Mouse (Mus musculus) neural tube, embryonic 15.5 days (tissue): ENCODE results near the gene Casp8. TPM values are rescaled to one million over a fixed set of nuclear protein-coding genes. Genes with fewer than 3 reads are reported as not detected.
"Not testable (repeated sequence)": the region's sequence is repeated elsewhere in the genome, so short reads cannot be mapped to it uniquely, and the experiment has no call there.

ENCODE experiments used
- ATAC-seq: fragments of 200-750 bp; cut with Nextera tagmentation; 2 replicates; pipeline ENCODE4 v1.8.0; 2017; ENCODE audit warnings: mild to moderate bottlenecking, moderate TSS enrichment, moderate library complexity; ENCODE audit not compliant: low FRiP score
- H3K27ac ChIP-seq: fragments of 300-500 bp; sonication (generic); replicated peaks from 2 replicates; pipeline ENCODE4 v1.5.1; 2015; ENCODE audit warnings: mild to moderate bottlenecking, inconsistent platforms
- H3K27me3 ChIP-seq: fragments of 300-500 bp; sonication (generic); replicated peaks from 2 replicates; pipeline ENCODE4 v1.6.1; 2015; ENCODE audit warnings: inconsistent platforms
- H3K36me3 ChIP-seq: fragments of 300-500 bp; sonication (generic); 2 replicates; pipeline ENCODE4 v1.6.1; 2015; ENCODE audit warnings: inconsistent platforms
- H3K4me1 ChIP-seq: fragments of 300-500 bp; sonication (generic); 2 replicates; pipeline ENCODE4 v1.6.1; 2015; ENCODE audit warnings: inconsistent platforms
- H3K4me2 ChIP-seq: fragments of 300-500 bp; sonication (generic); 2 replicates; pipeline ENCODE4 v1.6.1; 2015; ENCODE audit warnings: inconsistent platforms, mild to moderate bottlenecking, moderate library complexity
- H3K4me3 ChIP-seq: fragments of 300-500 bp; sonication (generic); replicated peaks from 2 replicates; pipeline ENCODE4 v1.5.1; 2015; ENCODE audit warnings: mild to moderate bottlenecking, inconsistent platforms
- H3K9ac ChIP-seq: fragments of 300-500 bp; sonication (generic); replicated peaks from 2 replicates; pipeline ENCODE4 v1.6.1; 2015; ENCODE audit warnings: mild to moderate bottlenecking, inconsistent platforms
- H3K9me3 ChIP-seq: fragments of 300-500 bp; sonication (generic); replicated peaks from 2 replicates; pipeline ENCODE4 v1.6.1; 2016; ENCODE audit warnings: inconsistent platforms
- WGBS: fragments of 180-500 bp; shearing (Covaris S2); methylation state at CpG from one replicate; pipeline ENCODE4 v1.1.7; 2015; ENCODE audit warnings: mixed read lengths; 5-methylcytosine and 5-hydroxymethylcytosine counted together
- polyA plus RNA-seq: library from polyadenylated mRNA; unstranded; fragments of >200 nt; fragmentation: Nextera tagmentation; extraction: Ambion mirVana; gene quantifications from 2 replicates; pipeline ENCODE4 v1.2.1, GENCODE M21; 2015

The Casp8 gene
- polyA plus RNA-seq: 5.6 and 17.2 TPM in 2 replicates

DNA sequence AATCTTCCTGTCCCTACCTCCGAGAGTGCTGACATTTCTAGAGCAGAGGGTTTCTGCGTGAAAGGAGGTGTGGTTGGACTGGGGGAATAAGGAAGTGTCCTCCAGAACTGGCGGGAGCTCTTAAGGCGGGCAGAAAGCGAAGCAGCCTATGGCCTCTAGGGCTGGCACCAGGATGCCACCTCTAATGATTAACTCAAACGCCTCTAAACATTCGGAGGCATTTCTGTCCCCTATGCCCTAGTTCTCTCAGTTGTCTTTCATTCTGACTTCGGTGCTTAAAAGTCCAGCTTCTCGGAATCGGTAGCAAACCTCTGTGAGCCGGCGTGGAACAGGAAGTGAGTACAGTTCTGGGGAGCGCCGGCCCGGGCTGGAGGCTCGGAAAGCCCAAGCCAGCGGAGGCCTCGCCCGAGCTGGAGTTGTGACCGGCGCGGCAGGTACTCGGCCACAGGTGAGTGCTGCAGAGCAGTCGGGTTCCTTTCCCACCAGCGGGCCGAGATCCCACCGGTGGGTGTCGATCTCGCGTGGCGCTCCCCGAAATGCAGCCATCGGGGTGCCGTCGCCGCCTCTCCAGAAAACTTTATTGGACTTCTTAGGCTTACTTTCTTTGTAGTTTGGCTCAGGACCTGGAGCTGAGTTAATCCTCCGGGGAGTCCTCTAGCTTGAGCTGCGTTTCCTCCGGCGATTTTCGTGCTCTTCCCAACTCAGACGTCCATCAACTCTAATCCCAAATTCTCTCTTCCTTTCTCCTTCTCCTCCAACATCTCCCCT is at the start of gene Casp8:
Gene Casp8 (plus strand): TSS at position 84 of the 768 bp plus-strand sequence.
- Histone ChIP-seq H3K36me3 (no peaks in the 10 kb centered on the region), H3K4me2 (peak within 1 kb of the TSS; percentile 89), H3K9ac (peak within 1 kb of the TSS; percentile 36), H3K27me3 (no peaks in the 10 kb centered on the region), H3K4me1 (peaks cover 8% of the 10 kb centered on the region), H3K4me3 (peak within 1 kb of the TSS; percentile 46), H3K9me3 (no peaks in the 10 kb centered on the region), H3K27ac (no peak within 1 kb of the TSS)
- ATAC-seq: no peak
- under 1% methylated on average over 42 of the region's 42 CpGs for WGBS

GRCm38 (mm10) chr1:58746880-58747279 is 48.3 kb upstream of the Casp8 start:
- H3K27ac ChIP-seq: no peak overlapping the region
- H3K4me3 ChIP-seq: no peak overlapping the region
- 0 out of 2 replicates have a peak, but pooled peaks cover 3% of the 10 kb centered on the region for H3K36me3 ChIP-seq
- H3K9ac ChIP-seq: no peak overlapping the region
- 81% methylated on average over 9 of the region's 9 CpGs for WGBS
- no peak overlapping the region for H3K4me2 ChIP-seq
- H3K4me1 ChIP-seq: no peaks in the 10 kb centered on the region
- no peaks in the 10 kb centered on the region for H3K9me3 ChIP-seq
- H3K27me3 ChIP-seq: no peaks in the 10 kb centered on the region
- no peak for ATAC-seq

- 97% methylated on average over 3 of the region's 3 CpGs for WGBS
These were observed 35.7 kb upstream of the Casp8 start for GRCm38 (mm10) chr1:58759451-58759850.

DNA sequence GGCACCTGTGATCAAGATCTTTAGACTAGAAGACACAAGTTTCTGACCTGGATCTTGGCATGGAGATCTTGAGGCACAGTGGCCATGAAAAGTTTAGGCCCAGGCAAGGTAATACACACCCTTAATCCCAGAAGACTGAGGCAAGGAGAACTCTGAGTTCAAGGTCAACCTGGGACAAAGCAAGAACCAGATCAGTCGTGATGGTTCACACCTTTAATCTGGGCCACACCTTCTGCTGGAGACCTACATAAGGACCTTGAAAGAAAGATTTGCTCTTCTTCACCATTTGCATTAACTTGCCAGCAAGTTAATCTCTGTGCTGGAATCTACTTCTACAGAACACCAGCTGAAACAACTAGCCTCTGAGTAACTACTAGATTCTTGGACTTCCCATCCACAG is 34.6 kb upstream of the Casp8 start:
- H3K27me3 ChIP-seq: no peaks in the 10 kb centered on the region
- H3K27ac ChIP-seq: no peak overlapping the region
- no peaks in the 10 kb centered on the region for H3K9me3 ChIP-seq
- H3K36me3 ChIP-seq: no peaks in the 10 kb centered on the region
- no peak overlapping the region for H3K4me3 ChIP-seq
- H3K4me2 ChIP-seq: no peak overlapping the region
- ATAC-seq: no peak
- no peak overlapping the region for H3K9ac ChIP-seq
- 86% methylated on average over 1 of the region's 1 CpGs for WGBS
- no peaks in the 10 kb centered on the region for H3K4me1 ChIP-seq

More at GRCm38 (mm10) chr1:58759451-58759850, 35.7 kb upstream of the Casp8 start:
- H3K9me3 ChIP-seq: no peaks in the 10 kb centered on the region
- H3K4me1 ChIP-seq: no peaks in the 10 kb centered on the region
- H3K4me2 ChIP-seq: no peak overlapping the region
- ATAC-seq: no peak
- H3K36me3 ChIP-seq: 0 out of 2 replicates have a peak, but pooled peaks cover 4% of the 10 kb centered on the region
- no peaks in the 10 kb centered on the region for H3K27me3 ChIP-seq
- H3K9ac ChIP-seq: no peak overlapping the region
- H3K27ac ChIP-seq: no peak overlapping the region
- no peak overlapping the region for H3K4me3 ChIP-seq

GRCm38 (mm10) chr1:58761391-58762275 is 33.5 kb upstream of the Casp8 start:
- not testable (repeated sequence) for H3K4me1 ChIP-seq, H3K4me3 ChIP-seq, H3K9ac ChIP-seq, H3K27me3 ChIP-seq, H3K36me3 ChIP-seq, H3K9me3 ChIP-seq, H3K4me2 ChIP-seq, ATAC-seq, H3K27ac ChIP-seq
- 80% methylated on average over 5 of the region's 5 CpGs for WGBS

DNA sequence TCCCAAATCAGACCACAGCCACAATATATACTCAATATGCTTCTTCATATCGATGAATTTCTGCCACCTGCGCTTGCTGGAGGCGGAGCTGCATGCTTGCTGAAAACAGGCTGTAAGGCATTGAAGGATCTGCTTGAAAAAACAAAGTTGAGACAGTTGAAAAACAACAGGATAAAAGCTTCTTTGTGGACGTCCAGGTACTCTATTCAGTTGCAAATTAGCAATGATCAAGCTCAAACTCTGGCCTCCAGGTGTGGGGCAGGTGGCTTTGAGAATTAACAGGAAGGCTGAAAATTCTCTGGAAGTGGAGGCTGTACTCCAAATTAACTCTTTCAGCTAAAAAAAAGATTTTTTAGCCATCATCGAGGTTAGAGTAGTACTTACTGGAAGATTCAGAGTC is 32.6 kb upstream of the Casp8 start:
- H3K9me3 ChIP-seq: no peaks in the 10 kb centered on the region
- no peak overlapping the region for H3K27ac ChIP-seq
- WGBS: 80% methylated on average over 5 of the region's 5 CpGs
- no peaks in the 10 kb centered on the region for H3K36me3 ChIP-seq
- H3K27me3 ChIP-seq: no peaks in the 10 kb centered on the region
- H3K4me1 ChIP-seq: no peaks in the 10 kb centered on the region
- H3K9ac ChIP-seq: no peak overlapping the region
- no peak overlapping the region for H3K4me3 ChIP-seq
- no peak overlapping the region for H3K4me2 ChIP-seq
- ATAC-seq: no peak

GRCm38 (mm10) chr1:58766446-58766845 is 28.7 kb upstream of the Casp8 start:
- not testable (repeated sequence) for H3K4me1 ChIP-seq, ATAC-seq, H3K27ac ChIP-seq, H3K4me3 ChIP-seq, H3K36me3 ChIP-seq, H3K9me3 ChIP-seq, H3K4me2 ChIP-seq, H3K27me3 ChIP-seq, H3K9ac ChIP-seq
- WGBS: 83% methylated on average over 4 of the region's 4 CpGs

- Histone ChIP-seq H3K4me2 (no peak overlapping the region), H3K9me3 (no peaks in the 10 kb centered on the region), H3K27me3 (no peaks in the 10 kb centered on the region), H3K4me1 (no peaks in the 10 kb centered on the region), H3K27ac (no peak overlapping the region), H3K9ac (no peak overlapping the region), H3K4me3 (no peak overlapping the region), H3K36me3 (no peaks in the 10 kb centered on the region)
- ATAC-seq: no peak
These were observed 26.0 kb upstream of the Casp8 start for GRCm38 (mm10) chr1:58769136-58769535.

GRCm38 (mm10) chr1:58769701-58770100 is 25.5 kb upstream of the Casp8 start:
- Histone ChIP-seq H3K4me1 (no peaks in the 10 kb centered on the region), H3K27ac (no peak overlapping the region), H3K9ac (no peak overlapping the region), H3K36me3 (no peaks in the 10 kb centered on the region), H3K9me3 (no peaks in the 10 kb centered on the region), H3K4me3 (no peak overlapping the region), H3K27me3 (no peaks in the 10 kb centered on the region), H3K4me2 (no peak overlapping the region)
- no peak for ATAC-seq
- WGBS: 55% methylated on average over 9 of the region's 9 CpGs

DNA sequence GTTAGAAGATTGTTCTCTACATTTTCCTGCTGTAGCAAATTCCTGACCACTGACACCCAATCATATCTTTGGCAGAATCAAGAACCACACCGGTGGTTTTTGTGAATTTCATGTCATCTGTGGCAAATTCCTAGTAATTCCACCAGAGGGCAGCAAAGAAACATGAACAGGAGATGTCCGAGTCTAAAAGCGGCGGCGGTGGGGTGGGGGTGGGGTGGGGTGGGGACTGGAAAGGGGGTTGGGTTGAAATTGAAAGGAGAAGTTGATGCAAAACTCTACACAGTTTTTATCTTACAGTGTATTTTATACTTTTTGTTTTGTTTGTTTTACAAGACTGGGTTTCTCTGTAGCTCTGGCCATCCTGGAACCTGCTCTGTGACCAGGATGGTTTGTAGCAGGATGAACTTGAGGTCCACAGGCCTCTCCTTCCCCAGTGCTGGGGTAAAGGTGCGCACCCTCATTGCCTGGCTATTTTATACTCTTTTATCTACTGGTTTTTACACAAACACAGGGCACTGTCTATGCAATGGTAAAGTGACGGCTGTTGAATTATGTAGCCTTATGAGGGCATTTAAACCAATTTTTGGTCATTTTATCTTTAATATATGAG is 25.0 kb upstream of the Casp8 start:
- H3K4me2 ChIP-seq: no peak overlapping the region; the same call in 1 of the 2 replicates
- H3K27me3 ChIP-seq: no peaks in the 10 kb centered on the region

DNA sequence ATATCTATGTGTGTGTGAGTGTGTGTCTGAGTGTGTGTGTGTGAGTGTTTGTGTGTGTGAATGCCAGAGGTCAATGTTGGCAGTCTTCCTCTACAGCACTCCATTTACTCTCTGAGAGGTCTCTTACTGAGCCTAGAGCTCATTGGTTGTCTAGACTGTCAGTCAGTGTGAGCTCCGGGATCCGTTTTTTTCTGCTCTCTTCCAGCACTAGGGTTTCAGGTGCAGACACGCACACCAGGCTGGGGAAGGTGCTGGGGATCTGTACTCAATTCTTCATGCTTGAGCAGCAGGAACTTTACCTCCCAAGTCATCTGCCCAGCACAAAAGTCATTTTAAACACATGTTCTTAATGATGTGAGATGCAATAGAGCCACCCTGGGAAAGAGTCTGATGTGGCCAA is 23.1 kb upstream of the Casp8 start:
- H3K27ac ChIP-seq: no peak overlapping the region
- no peaks in the 10 kb centered on the region for H3K27me3 ChIP-seq
- no peak overlapping the region for H3K4me2 ChIP-seq
- no peaks in the 10 kb centered on the region for H3K4me1 ChIP-seq
- H3K4me3 ChIP-seq: no peak overlapping the region
- no peaks in the 10 kb centered on the region for H3K36me3 ChIP-seq
- H3K9ac ChIP-seq: no peak overlapping the region
- H3K9me3 ChIP-seq: no peaks in the 10 kb centered on the region
- no peak for ATAC-seq
- 83% methylated on average over 3 of the region's 3 CpGs for WGBS

More for the DNA sequence above, 25.0 kb upstream of the Casp8 start:
- WGBS: 28% methylated on average over 7 of the region's 7 CpGs
- Histone ChIP-seq H3K9ac (no peak overlapping the region), H3K4me1 (no peaks in the 10 kb centered on the region), H3K9me3 (no peaks in the 10 kb centered on the region), H3K4me3 (no peak overlapping the region), H3K27ac (no peak overlapping the region), H3K36me3 (no peaks in the 10 kb centered on the region)
- no peak for ATAC-seq
